In genomic region chr10:19598091-19598490, GRCm38 (mm10) we compare ENCODE assay signal across 17 mouse cellular contexts. TPM values are rescaled to one million over a fixed set of nuclear protein-coding genes. Genes with fewer than 3 reads are reported as not detected.
DNase-seq lines count a peak whose midpoint lies in the region; ATAC-seq lines count a peak whose summit lies in the region.
"Had no signal": no experiment of that assay in that cellular context is flagged by ENCODE, and none has a peak within 500 bp of the region (broad histone marks: within the 10 kb centered on the region; RNA-seq: fewer than 3 reads in every experiment).

No protein-coding gene starts in this region.

- H3K4me1 ChIP-seq in forebrain, embryonic 16.5 days (replicated peaks; ENCODE audit: control insufficient read depth, insufficient read depth, low read length): peaks cover 3% of the 10 kb centered on the region
- no peaks in the 10 kb centered on the region for H3K4me1 ChIP-seq in forebrain, embryonic 15.5 days
- H3K4me1 ChIP-seq in lung, embryonic 16.5 days (replicated peaks; ENCODE audit: control insufficient read depth, insufficient read depth, low read length): peaks cover 23% of the 10 kb centered on the region

- H3K36me3 ChIP-seq in forebrain, embryonic 16.5 days (ENCODE audit: control insufficient read depth, insufficient read depth): peaks cover 4% of the 10 kb centered on the region; the same call in 1 of the 2 replicates
- no peaks in the 10 kb centered on the region for H3K36me3 ChIP-seq in forebrain, embryonic 15.5 days
- H3K36me3 ChIP-seq in lung, embryonic 16.5 days (ENCODE audit: control insufficient read depth, insufficient read depth, low read length): peaks cover 35% of the 10 kb centered on the region

- no peaks in the 10 kb centered on the region for H3K9me3 ChIP-seq in forebrain, embryonic 16.5 days (ENCODE audit: control insufficient read depth, low read length)
- no peaks in the 10 kb centered on the region for H3K9me3 ChIP-seq in forebrain, embryonic 15.5 days
- H3K9me3 ChIP-seq in lung, embryonic 16.5 days (ENCODE audit: control insufficient read depth, low read length): no peaks in the 10 kb centered on the region
- H3K9me3 ChIP-seq: neural tube, embryonic 13.5 days had no signal

- WGBS in forebrain, embryonic 16.5 days: 92% methylated on average over 11 of the region's 11 CpGs
- 88% methylated on average over 11 of the region's 11 CpGs for WGBS in forebrain, embryonic 15.5 days
- WGBS in lung, embryonic 16.5 days: 58% methylated on average over 11 of the region's 11 CpGs

- DNase-seq in lung, adult 18-20 months: no peak
- no peak for DNase-seq in spleen, postnatal 4 days (ENCODE audit: low spot score in 2 of 2)
- no peak for DNase-seq in layer of hippocampus, adult 8-10 months (ENCODE audit: low spot score in 2 of 2)
- no peak for DNase-seq in testis, postnatal 10 days (ENCODE audit: low spot score)
- DNase-seq: adrenal gland, postnatal 10 days; heart, postnatal 36 days; lung, postnatal 10 days; midbrain, embryonic 14.5 days had no signal

- no peak overlapping the region for H3K27ac ChIP-seq in forebrain, embryonic 16.5 days (ENCODE audit: low read length)
- no peak overlapping the region for H3K27ac ChIP-seq in forebrain, embryonic 15.5 days (replicated peaks)
- no peak overlapping the region for H3K27ac ChIP-seq in lung, embryonic 16.5 days (ENCODE audit: low read length)
- H3K27ac ChIP-seq: neural tube, embryonic 13.5 days had no signal

- H3K27me3 ChIP-seq in forebrain, embryonic 16.5 days (replicated peaks; ENCODE audit: control insufficient read depth, insufficient read depth, low read length): no peaks in the 10 kb centered on the region
- no peaks in the 10 kb centered on the region for H3K27me3 ChIP-seq in forebrain, embryonic 15.5 days
- no peaks in the 10 kb centered on the region for H3K27me3 ChIP-seq in lung, embryonic 16.5 days (ENCODE audit: control insufficient read depth, insufficient read depth, low read depth, low read length)
- H3K27me3 ChIP-seq: neural tube, embryonic 13.5 days had no signal

- H3K9ac ChIP-seq in forebrain, embryonic 16.5 days (replicated peaks; ENCODE audit: low read depth, low read length): no peak overlapping the region
- H3K9ac ChIP-seq in forebrain, embryonic 15.5 days (replicated peaks): no peak overlapping the region
- no peak overlapping the region for H3K9ac ChIP-seq in lung, embryonic 16.5 days (ENCODE audit: low read length)
- H3K9ac ChIP-seq: neural tube, embryonic 13.5 days had no signal

- no peak overlapping the region for H3K4me3 ChIP-seq in forebrain, embryonic 16.5 days (replicated peaks; ENCODE audit: low read length)
- no peak overlapping the region for H3K4me3 ChIP-seq in forebrain, embryonic 15.5 days
- no peak overlapping the region for H3K4me3 ChIP-seq in lung, embryonic 16.5 days (ENCODE audit: low read length)
- H3K4me3 ChIP-seq: erythroblast, embryonic 14.5 days; neural tube, embryonic 13.5 days had no signal

- H3K4me2 ChIP-seq in forebrain, embryonic 16.5 days (ENCODE audit: low read length): no peak overlapping the region
- no peak overlapping the region for H3K4me2 ChIP-seq in forebrain, embryonic 15.5 days (replicated peaks)
- no peak overlapping the region for H3K4me2 ChIP-seq in lung, embryonic 16.5 days (ENCODE audit: low read depth, low read length)
- H3K4me2 ChIP-seq: neural tube, embryonic 13.5 days had no signal

- ATAC-seq in forebrain, embryonic 16.5 days: peak; percentile 28; the same call in 1 of the 2 replicates
- no peak for ATAC-seq in forebrain, embryonic 15.5 days (replicated peaks)
- ATAC-seq in lung, embryonic 16.5 days (ENCODE audit: low read depth): peak; percentile 42
- ATAC-seq in megakaryocyte, adult 5-6 weeks (ENCODE audit: poor library complexity, severe bottlenecking): peak; percentile 43

RNA-seq across cellular contexts. Expression of gene Ifngr1, which starts 6.3 kb away (rescaled TPM):
- 16.8 and 19.7 TPM in 2 replicates for polyA plus RNA-seq in forebrain, embryonic 16.5 days (2015; fragmentation: Nextera tagmentation; extraction: Ambion mirVana)
- 14.3 and 16.3 TPM in 2 replicates for polyA plus RNA-seq in forebrain, embryonic 15.5 days (2015; fragmentation: Nextera tagmentation; extraction: Ambion mirVana)
- 79.0 and 85.5 TPM in 2 replicates for polyA plus RNA-seq in lung, embryonic 16.5 days (2015; fragmentation: Nextera tagmentation; extraction: Ambion mirVana)
- 314 and 331 TPM in 2 replicates for total RNA-seq in megakaryocyte, adult 5-6 weeks (2015)
- total RNA-seq in megakaryocyte, adult 5-6 weeks (2017): 241 and 246 TPM in 2 replicates
- total RNA-seq in layer of hippocampus, adult 8-10 months (2022): 10 to 100 TPM; 20.6 to 30.4 (median 25.0) TPM

RNA-seq across cellular contexts. Expression of gene Il22ra2, which starts 23.7 kb away (rescaled TPM):
- polyA plus RNA-seq in forebrain, embryonic 16.5 days (2015; fragmentation: Nextera tagmentation; extraction: Ambion mirVana): not detected in 2 replicates
- not detected in 2 replicates for polyA plus RNA-seq in forebrain, embryonic 15.5 days (2015; fragmentation: Nextera tagmentation; extraction: Ambion mirVana)
- polyA plus RNA-seq in lung, embryonic 16.5 days (2015; fragmentation: Nextera tagmentation; extraction: Ambion mirVana): not detected in 2 replicates
- total RNA-seq in megakaryocyte, adult 5-6 weeks (2015): 0.07 and 0.87 TPM in 2 replicates
- total RNA-seq in megakaryocyte, adult 5-6 weeks (2017): 0.73 TPM in 1 of 2 replicates, not detected in the other
- not detected for total RNA-seq in layer of hippocampus, adult 8-10 months (2022)
- total RNA-seq: heart, adult 8-10 months; heart, postnatal 36 days; left cerebral cortex, postnatal 36 days had no signal
- polyA plus RNA-seq: cortical plate, adult 2 months; erythroblast, embryonic 14.5 days; midbrain, embryonic 14.5 days; neural tube, embryonic 13.5 days had no signal
